Mouse (Mus musculus): Measurements from ENCODE around the gene Trpm2. TPM values are rescaled to one million over a fixed set of nuclear protein-coding genes. Genes with fewer than 3 reads are reported as not detected.
"Not testable (repeated sequence)": the region's sequence is repeated elsewhere in the genome, so short reads cannot be mapped to it uniquely, and the experiment has no call there.

Gene Trpm2
- 1 to 10 TPM in 1 of 2 experiments, under 1 TPM in 1; 0.99 to 1.5 TPM for total RNA-seq (2021)
- long read RNA-seq, experiment 1, partial matches to known transcripts = 0 of 1 reads
- long read RNA-seq, experiment 1, other reads (novel, unspliced or antisense) = 1 of 1 reads
- long read RNA-seq, experiment 2 = 0 reads

DNA sequence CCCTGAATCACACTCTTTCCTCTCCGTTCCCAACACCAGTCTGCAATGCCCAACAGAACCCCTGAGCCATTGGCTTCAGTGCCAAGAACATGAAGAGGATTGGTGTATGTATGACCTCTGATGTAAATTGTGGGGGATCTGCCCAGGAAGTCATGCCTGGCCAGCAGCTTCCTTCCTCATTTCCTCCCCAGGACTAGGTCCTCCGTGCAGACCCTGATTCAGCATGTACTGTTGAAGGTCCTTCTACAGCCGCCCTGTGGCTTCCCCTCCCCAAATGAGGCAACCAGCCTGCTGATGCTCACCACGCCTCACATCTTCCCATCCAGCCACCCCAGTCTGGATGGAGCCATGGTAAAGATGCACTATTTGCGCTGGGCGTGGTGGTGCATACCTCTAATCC, at the start of gene Trpm2:
Trpm2 (minus strand) TSS at position 83 of the 400 bp plus-strand sequence.
- peak in 1 of 2 experiments; percentile 67 for DNase-seq

DNA sequence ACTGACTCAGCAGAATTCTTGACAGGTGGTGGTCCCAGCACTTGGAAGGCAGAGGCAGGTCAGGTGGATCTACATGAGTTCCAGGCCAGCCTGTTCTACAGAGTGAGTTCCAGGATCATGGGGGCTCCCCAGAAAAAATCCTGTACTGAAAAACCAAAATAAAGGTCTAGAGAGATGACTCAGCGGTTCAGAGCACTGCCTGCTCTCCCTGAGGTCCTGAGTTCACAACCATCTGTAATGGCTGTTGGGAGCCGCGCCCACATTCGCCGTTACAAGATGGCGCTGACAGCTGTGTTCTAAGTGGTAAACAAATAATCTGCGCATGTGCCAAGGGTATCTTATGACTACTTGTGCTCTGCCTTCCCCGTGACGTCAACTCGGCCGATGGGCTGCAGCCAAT, 49.6 kb upstream of the Trpm2 start:
- DNase-seq = not testable (repeated sequence)

DNA sequence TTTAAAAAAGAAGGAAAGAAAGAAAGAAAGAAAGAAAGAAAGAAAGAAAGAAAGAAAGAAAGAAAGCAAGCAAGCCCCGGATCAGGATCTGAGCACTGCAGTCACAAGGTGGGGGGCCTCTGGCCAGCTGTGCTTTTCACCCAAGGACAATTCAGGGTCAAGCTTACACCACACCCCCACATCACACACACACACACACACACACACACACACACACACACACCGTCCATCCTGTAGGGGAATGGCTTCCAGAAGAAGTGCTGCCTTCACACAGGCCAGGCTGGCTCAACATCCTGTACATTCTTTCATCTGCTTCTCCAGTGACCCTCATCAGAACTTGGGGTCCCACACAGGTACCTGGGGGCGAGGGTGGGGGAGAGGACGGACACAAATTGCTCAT, 48.9 kb upstream of the Trpm2 start:
- DNase-seq = no peak

DNA sequence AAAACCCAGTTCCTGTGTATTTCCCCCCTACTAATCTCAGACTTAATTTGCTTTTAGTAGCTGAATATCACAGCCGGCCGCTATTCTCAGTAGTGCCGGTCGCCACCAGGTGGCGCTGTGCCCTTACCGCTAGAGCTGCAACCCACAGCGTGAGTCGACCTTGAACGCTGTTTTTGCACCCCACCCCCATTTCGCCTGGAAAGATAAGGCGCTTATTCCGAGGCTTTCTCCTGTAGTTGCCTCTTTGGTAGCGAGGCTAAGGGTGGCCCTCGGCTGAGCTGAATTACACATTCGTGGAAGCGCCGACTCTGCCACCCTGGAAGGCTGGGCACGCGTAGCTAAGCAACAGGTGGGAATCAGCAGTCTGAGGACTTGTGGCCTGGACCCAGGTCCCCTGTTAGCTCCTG, 48.4 kb upstream of the Trpm2 start:
- DNase-seq = peak; percentile 74 to 89

DNA sequence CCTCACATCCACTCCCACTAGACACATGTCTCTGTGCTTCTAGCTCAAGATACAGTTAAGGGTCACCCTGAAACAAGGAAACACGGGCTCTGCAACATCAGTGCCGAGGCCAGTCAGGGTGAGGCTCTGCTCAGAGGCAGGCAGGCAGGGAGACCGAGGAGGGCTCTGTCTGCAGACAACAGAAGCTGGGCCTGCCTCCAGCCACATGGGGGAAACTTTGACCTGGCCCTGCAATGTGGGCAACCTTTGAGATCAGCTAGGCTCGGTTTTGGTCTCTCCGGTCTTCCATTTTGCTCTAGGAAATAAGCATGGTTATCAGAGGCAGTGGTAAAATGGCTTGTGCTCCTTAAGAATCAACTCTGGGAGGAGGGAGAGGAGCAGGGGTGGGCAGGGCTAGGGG, 46.0 kb upstream of the Trpm2 start:
- DNase-seq = no peak

DNA sequence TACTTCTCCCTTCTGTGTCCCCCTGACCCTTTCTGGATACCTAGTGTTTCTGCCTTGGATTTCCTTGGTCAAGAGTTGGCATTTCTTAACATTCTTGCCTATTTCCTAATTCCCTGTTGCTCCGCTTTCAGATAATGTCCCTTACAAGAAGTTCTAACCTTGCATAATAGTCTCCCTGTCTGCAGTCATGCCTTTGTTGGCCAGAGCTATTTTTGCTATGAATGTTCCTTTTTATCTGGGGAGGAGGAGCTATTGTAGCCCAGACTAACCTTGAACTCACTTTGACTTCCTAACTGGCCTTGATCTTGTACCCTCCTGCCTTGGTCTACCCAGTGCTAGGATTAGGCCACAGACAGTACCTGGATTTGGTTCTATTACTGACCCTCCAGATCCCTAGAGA, 45.1 kb upstream of the Trpm2 start:
- DNase-seq = peak in 1 of 2 experiments; percentile 67

DNA sequence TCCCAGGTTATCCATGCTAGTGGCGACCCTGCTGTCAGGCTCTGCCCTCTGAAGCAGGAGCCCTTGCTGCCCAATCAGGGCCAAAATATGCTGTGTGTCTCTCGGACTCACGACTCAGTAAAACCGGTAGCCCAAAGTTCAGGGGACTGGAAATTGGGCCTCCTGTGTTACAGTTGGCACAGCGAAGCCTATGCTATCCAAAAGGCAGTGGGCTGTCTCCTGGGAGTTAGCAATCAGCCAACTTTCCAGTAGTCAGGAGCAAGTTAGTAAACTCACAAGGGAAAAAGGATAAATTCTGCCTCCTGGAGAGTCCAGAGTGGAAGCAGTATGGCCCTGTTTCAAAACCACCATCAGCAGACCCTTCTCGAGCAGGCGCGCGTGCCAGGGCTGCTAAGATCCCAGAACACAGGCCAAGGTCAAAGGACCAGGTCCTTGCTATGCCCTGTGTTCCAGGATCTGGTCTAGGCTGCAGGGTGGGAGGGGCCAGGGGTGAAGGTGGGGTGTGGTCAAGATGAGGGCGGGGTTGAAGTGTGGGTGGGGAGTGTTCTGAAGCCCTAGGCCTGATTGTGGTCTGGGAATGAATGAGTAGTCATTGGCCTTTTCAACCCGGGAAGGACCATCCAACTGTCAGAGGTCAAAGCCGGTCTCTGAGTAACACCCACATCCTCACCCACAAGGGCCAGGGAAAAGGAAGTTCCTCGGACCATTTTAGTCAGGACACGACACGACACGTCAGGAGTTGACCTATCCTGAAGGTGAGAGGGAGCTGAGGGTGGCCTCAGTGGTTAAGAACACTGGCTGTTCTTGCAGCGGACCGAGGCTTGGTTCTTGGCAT, 42.5 kb upstream of the Trpm2 start:
- DNase-seq = peak in 1 of 2 experiments; percentile 43

DNA sequence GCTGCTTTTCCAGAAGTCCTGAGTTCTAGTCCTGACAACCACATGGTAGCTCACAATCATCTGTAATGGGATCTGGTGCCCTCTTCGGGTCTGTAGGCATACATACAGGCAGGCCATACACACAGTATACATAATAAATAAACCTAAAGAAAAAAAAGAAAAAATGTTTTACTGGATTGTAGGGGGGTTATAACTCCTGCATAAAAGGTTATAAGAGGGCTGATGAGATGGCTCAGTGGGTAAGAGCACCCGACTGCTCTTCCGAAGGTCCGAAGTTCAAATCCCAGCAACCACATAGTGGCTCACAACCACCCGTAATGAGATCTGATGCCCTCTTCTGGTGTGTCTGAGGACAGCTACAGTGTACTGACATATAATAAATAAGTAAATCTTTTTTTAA, 40.8 kb upstream of the Trpm2 start:
- not testable (repeated sequence) for DNase-seq

DNA sequence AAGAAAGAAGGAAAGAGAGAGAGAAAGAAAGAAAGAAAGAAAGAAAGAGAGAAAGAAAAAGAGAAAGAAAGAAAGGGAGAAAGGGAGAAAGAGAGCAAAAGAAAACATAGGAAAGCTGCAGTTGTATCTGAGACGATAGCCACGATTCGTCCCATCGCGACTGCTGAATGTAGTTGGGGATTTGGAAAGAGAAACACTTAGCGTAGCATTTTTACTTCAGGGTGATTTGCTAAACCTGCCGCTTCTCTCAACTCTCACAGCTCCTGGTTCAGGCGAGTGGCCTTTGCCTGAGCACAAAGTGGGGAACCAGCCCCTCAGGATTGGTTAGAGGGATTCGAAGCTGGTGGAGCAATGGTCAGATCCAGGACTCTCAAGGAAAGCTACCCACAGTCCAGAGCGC, 40.0 kb upstream of the Trpm2 start:
- DNase-seq = no peak

DNA sequence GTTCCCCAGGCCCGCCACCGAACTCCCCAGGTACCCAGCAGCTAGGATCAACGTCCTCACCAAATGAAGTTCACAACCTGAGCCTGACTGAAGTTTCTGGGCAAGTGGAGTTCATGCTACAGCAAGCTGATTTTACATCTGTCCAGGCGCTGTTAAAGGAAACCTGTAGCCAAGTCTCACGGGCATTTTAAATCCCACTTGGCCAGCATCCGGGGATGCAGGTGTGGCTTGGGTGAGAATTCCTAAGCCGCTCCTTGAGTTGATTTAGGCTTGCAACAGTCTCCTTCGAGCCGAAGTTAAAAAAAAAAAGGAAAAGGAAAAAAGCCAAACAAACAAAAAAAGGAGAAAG, 39.6 kb upstream of the Trpm2 start, which contains the start of gene Pfkl:
Pfkl (minus strand) TSS at position 139 of the 349 bp plus-strand sequence.
- DNase-seq = no peak

DNA sequence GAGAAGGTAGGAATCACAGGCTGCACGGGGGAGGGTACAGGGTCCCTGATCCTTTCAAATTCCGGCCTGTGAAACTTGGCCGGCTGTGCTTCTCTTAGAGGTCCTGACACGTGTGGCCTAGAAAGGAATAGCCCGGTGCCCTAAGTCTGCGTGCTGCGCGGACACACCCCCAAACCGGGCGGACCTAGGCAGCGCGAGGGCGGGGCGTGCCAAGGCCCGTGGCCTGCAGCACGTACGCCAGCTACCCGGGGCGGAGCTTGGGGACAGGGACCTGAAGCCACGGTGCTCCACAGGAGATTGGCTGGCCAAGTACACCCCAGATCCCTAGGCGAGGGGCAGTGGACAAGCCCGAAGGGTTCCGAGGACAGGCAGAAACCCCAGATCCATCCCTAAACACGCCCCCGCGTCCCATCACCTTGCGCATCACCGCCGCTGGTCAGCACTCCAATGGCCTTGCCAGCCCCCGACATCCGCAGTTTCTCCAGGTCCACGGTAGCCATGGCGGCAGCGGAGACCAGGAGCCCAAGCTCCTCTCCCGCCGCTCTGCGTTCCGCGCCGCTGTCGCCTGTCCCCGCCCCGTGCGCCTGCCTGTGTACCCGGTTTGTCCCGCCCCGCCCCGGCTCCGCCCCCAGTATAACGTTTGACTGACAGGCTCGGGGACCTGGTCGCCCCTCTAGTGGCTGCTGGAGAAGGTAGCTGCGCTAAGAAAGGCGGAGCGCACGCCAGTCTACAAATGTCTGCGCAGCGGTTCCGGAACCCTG, 39.0 kb upstream of the Trpm2 start:
- peak; percentile 97 to 98 for DNase-seq

DNA sequence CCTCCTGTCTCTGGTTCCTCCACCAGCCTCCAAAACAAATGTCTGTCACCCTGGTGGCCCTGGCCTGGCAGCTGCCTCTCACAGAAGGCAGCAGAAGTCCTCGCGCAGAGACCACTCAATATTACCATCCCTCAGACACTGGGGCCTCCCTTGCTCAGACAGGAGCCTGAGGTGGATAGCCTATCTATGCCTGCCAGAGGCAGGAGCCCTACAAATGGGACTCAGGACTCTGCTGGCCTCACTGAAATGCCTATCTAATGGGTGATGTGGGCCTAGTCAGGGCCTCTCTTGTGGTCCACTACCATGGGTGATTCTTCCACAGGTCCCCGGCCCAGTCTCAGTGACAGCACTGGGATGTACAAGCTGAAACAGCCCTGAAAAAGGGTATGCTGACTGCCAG, 37.8 kb upstream of the Trpm2 start:
- DNase-seq = no peak

DNA sequence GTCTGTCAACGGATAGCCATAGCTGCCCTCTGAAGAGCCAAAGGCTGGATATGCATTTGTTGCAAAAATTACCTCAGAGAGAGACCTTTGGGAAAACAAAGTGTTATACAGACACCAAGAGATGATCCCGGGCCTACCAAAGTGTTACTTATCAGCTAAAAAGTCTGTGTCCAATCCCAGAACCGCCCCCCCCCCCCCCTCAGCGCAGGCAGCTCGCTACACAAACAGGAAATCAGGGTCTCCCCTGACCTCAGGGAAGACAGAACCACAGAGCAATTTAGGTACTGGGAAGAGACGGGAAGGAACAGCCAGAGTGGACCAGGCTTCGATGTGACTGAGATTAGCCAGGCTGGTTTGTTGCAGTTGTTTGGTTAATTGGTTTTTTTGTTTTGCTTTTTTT, 36.8 kb upstream of the Trpm2 start:
- no peak for DNase-seq

DNA sequence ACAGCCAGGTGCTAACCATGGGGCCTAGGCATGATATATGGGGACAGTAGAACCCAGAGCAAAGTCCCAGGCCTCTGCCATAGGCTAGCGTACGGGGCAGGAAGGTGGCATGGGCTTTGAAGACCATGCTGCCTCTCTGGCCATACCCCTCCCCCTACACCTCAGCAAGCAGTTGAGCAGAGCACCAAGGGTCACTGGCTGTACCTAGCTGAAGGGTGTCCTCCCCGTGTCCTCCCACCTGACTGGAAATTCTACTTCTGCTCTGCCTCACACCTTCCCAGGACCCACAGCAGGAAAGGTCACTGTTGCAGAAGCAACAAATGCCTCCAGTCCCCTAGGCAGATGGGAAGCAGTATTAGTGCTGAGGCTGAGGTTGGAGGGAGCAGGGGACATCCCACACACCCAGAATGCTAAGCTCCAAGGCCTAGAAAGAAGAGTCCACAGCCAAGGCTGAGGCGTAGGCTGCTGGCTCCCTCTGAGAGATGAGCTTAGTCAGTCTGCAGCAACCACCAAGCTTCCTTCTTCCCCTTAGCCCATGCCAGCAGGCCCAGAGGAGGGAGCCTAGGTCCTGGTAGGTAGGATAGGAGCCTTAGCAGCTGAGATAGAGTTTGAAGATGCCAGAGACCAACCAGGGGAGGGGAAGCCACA, 35.6 kb upstream of the Trpm2 start:
- no peak for DNase-seq

DNA sequence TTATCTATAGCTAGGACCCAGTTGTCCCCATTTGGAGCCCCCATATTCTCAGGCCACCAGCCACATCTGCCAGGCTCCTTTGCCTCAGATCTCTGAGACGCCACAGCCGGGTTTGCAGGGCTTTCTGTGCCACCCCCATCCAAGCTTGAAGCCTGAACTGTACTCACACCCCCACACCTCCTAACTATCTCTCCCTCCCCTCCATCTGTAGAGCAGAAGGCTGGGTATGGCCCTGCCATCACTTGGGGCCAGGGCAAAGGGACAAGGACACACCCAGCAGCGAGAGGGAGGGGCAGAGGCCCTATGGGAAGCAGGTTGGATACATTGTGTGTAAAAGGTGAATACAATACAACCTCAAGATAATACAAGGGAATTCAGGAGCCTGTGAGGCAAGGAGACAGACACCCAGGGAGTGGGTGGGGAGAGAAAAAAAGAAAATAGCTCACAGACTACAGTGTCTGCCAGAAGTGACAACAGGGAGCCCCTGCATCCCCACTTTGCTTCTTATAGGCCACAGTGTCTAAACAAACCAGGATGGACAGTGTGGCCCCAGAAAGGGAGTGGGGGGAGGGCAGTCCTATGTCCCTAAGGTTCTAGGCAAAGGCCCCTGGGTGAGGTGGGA, 34.2 kb upstream of the Trpm2 start:
- no peak for DNase-seq

DNA sequence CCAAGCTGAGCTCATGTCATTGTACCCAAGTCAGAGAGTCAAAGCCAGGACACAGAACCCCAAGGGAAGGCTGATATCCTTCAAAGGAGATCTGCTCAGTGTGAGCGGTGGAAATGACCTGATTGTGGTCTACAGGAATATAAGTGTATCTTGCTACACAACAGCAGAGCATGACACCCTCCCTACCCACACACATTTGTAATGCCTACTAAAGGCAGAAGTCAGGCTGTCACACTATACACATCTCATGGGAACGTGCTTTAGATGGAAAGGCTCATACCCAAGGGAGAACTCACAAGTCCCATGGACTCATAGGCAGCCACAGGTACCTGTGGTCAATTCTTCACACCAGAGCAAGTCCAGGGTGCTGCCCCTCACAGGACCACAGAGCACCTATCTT, 32.0 kb upstream of the Trpm2 start:
- DNase-seq = no peak

DNA sequence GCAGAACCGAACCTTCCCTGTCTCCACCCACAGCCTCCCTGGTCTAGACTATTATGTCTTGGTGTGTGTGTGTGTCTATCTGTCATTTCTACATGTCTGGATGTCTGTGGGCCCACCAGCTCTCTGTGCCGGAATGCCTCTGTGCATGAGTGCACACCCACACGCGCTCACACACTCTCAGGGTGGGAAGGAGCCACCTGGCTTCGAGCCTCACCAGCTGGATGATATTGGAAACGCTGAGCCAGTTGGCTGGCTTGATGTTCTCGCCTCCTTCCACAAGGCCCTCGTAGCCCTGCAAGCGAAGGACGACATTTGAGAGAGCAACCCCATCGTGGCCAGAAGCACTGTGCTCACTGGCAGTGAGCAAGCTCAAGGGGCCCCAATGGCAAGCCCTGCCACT, 31.4 kb upstream of the Trpm2 start:
- peak; percentile 57 to 69 for DNase-seq

DNA sequence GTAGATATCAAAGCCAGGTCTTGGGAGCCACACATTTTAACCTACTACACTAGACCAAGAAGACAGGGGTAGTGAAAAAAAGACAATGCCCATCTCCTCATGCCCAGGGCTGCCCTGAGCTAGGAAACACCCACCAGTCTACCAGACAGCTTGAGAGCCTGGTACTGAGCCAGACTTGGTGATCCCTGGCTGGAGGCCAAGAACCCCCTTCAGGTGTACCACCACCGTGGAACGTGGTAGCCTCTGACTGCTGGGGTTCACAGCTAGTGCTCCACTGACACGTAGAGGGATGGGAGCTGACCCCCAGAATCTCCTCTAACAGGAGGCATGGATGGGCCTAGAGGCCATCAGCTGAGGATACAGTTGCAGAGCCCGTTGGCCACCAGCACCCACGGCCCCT, 29.8 kb upstream of the Trpm2 start:
- no peak for DNase-seq

DNA sequence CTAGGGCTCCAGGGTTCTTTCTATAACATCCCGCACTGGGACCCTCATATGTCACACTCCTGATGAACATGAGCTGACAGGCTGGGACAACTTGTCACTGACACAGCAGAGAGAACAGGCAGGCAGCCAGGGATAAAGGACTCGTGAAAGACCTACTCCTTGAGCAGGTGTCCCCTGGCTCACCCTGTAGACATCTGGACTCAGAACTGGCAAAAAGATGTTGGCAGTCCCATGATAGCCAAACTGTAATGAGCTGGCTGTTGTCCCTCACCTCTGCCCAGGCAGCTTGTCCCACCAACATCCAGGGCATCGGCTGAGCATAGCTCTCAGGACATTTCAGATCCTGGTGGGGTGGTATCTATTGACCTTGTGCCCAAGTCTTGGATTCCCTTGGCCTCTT, 25.3 kb upstream of the Trpm2 start:
- DNase-seq = peak in 1 of 2 experiments; percentile 70

DNA sequence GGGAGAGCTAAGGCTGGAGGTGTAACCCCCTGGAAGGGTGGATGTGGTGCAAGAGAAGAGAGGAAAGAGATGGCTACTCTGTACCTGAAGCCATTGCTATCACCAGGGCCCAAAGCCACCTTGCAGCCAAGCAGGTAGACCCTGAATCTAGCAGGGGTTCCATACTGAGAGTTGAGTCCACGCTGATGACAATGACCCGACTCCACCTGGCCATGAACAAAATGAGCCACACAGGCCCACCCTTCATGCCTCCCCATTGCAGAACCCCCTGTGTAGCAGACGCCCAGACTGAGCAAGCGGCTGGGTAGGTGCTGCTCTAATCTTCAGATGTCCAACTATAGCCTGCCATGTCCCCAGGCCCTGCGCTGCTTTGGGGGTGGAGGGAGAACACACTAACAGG, 15.4 kb upstream of the Trpm2 start:
- no peak for DNase-seq

DNA sequence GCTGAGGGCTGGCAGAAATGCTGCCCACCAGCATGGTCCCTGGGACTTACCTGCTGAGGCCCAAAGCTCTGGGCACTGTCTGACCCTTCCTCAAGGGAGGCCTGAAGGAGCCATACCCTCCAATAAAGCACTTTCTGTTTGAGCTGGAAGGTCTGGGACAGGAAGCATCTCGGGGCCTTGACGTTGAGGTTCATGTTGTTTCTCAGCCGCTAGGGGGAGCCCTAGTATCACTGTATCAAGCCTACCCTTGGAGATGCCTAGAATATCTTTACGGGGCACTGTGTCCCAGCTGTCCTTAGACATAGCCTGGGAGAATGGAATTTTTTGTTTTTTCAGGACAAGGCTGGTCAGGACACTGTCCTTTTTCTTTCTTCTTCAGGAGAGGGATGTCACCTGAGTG, 14.3 kb upstream of the Trpm2 start:
- DNase-seq = peak; percentile 80 to 87

Data from heart, adult 18-20 months (tissue).